Mouse (Mus musculus): ENCODE data around the gene Rhoa. TPM values are rescaled to one million over a fixed set of nuclear protein-coding genes. Genes with fewer than 3 reads are reported as not detected.

The Rhoa gene
- polyA plus RNA-seq, 2 experiments from 2014 or later: 294 to 378 TPM

- no peak for ATAC-seq
Measured at GRCm38 (mm10) chr9:108341139-108341475, 35.2 kb downstream of the Rhoa start.

GRCm38 (mm10) chr9:108341801-108342200, 35.9 kb downstream of the Rhoa start:
- no peak for ATAC-seq

- no peak for ATAC-seq
Measured at GRCm38 (mm10) chr9:108342301-108342831, 36.4 kb downstream of the Rhoa start.

- ATAC-seq: no peak
Measured at GRCm38 (mm10) chr9:108343331-108343730, 37.4 kb downstream of the Rhoa start.

GRCm38 (mm10) chr9:108343835-108344234, 37.9 kb downstream of the Rhoa start:
- no peak for ATAC-seq

GRCm38 (mm10) chr9:108344471-108344870, 38.5 kb downstream of the Rhoa start:
- no peak for ATAC-seq

GRCm38 (mm10) chr9:108347024-108347423, 41.1 kb downstream of the Rhoa start:
- ATAC-seq: no peak

GRCm38 (mm10) chr9:108347540-108348289, 41.8 kb downstream of the Rhoa start, which contains the start of gene Usp4:
Gene Usp4 (plus strand): TSS chr9:108347853.
- ATAC-seq: peak; percentile 84

- no peak for ATAC-seq
Measured at GRCm38 (mm10) chr9:108348290-108348680, 42.4 kb downstream of the Rhoa start.

GRCm38 (mm10) chr9:108349727-108350126, 43.8 kb downstream of the Rhoa start:
- ATAC-seq: no peak

GRCm38 (mm10) chr9:108378234-108378633, 72.3 kb downstream of the Rhoa start:
- ATAC-seq: no peak

- ATAC-seq: no peak
Measured at GRCm38 (mm10) chr9:108378736-108379135, 72.8 kb downstream of the Rhoa start.

- ATAC-seq: no peak
Measured at GRCm38 (mm10) chr9:108379294-108379693, 73.4 kb downstream of the Rhoa start.

GRCm38 (mm10) chr9:108381382-108381781, 75.5 kb downstream of the Rhoa start:
- ATAC-seq: no peak

- ATAC-seq: no peak
Measured at GRCm38 (mm10) chr9:108385006-108385405, 79.1 kb downstream of the Rhoa start.

- no peak for ATAC-seq
Measured at GRCm38 (mm10) chr9:108386816-108387215, 80.9 kb downstream of the Rhoa start.

Other genes with a start within 250 kb of the Rhoa start
- gene Mst1, start 225.7 kb upstream of the Rhoa start, polyA plus RNA-seq (2017; shearing (Covaris generic)): under 1 TPM; 0.40 to 0.48 TPM
- gene Rnf123, start 222.8 kb upstream of the Rhoa start, polyA plus RNA-seq (2017; shearing (Covaris generic)): 10 to 100 TPM; 49.9 to 75.8 TPM
- 10 to 100 TPM; 39.4 to 45.0 TPM for gene Apeh, start 211.5 kb upstream of the Rhoa start, polyA plus RNA-seq (2017; shearing (Covaris generic))
- gene Bsn, start 115.7 kb upstream of the Rhoa start, polyA plus RNA-seq (2017; shearing (Covaris generic)): under 1 TPM; 0.33 to 0.73 TPM
- 1 to 10 TPM; 2.1 to 3.3 TPM for gene Dag1, start 42.2 kb upstream of the Rhoa start, polyA plus RNA-seq (2017; shearing (Covaris generic))
- 1 to 10 TPM; 2.8 to 3.0 TPM for gene Nicn1, start 15.7 kb upstream of the Rhoa start, polyA plus RNA-seq (2017; shearing (Covaris generic))
- under 1 TPM; 0.29 to 0.58 TPM for gene Amt, start 9.3 kb upstream of the Rhoa start, polyA plus RNA-seq (2017; shearing (Covaris generic))
- 10 to 100 TPM in 1 of 2 experiments, 1 to 10 TPM in 1; 9.7 to 13.5 TPM for gene Tcta, start within 50 bp of the Rhoa start, polyA plus RNA-seq (2017; shearing (Covaris generic))
- gene Gpx1, start 32.8 kb downstream of the Rhoa start, polyA plus RNA-seq (2017; shearing (Covaris generic)): 100 to 1,000 TPM; 573 to 811 TPM
- gene Usp4, start 41.7 kb downstream of the Rhoa start, polyA plus RNA-seq (2017; shearing (Covaris generic)): 100 to 1,000 TPM in 1 of 2 experiments, 10 to 100 TPM in 1; 98.8 to 127 TPM
- gene 1700102P08Rik, start 86.7 kb downstream of the Rhoa start, polyA plus RNA-seq (2017; shearing (Covaris generic)): under 1 TPM; 0.57 to 0.61 TPM
- gene Ccdc36, start 122.4 kb downstream of the Rhoa start, polyA plus RNA-seq (2017; shearing (Covaris generic)): not detected
- gene BC048562, start 130.4 kb downstream of the Rhoa start, polyA plus RNA-seq (2017; shearing (Covaris generic)): not detected
- gene Ccdc71, start 154.4 kb downstream of the Rhoa start, polyA plus RNA-seq (2017; shearing (Covaris generic)): 10 to 100 TPM; 22.5 to 31.5 TPM
- 1 to 10 TPM; 1.6 to 2.1 TPM for gene Klhdc8b, start 155.5 kb downstream of the Rhoa start, polyA plus RNA-seq (2017; shearing (Covaris generic))
- gene Lamb2, start 173.6 kb downstream of the Rhoa start, polyA plus RNA-seq (2017; shearing (Covaris generic)): under 1 TPM; 0.15 to 0.25 TPM
- gene Usp19, start 184.5 kb downstream of the Rhoa start, polyA plus RNA-seq (2017; shearing (Covaris generic)): 10 to 100 TPM; 14.6 to 18.3 TPM
- gene Qars, start 201.6 kb downstream of the Rhoa start, polyA plus RNA-seq (2017; shearing (Covaris generic)): 100 to 1,000 TPM; 131 to 141 TPM
- 10 to 100 TPM; 71.0 to 77.8 TPM for gene Qrich1, start 210.7 kb downstream of the Rhoa start, polyA plus RNA-seq (2017; shearing (Covaris generic))

All from activated CD4-positive, CD25-positive, alpha-beta regulatory T cell, adult 4 months (primary cell).